ENCODE assay signal across 16 mouse cellular contexts in the genomic region with DNA sequence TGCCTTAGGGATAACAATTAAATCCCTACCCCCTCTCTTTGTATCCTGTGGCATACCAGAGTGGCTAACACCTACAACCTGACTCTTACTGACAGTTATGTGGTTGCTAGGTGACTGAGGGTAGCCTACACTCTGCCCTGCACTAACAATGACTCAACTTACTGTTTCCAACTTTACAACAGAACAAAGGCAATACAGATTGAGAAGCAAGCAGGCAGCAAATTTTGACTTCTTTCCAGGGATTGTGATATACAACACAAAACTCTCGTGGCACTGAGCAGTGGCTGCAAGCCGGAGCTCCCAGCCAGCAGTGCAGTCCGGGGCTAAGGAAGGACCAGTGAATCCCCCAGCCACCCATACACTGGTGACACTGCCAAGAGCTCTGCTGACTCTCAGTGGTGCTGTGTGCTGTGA. TPM values are rescaled to one million over a fixed set of nuclear protein-coding genes. Genes with fewer than 3 reads are reported as not detected.
DNase-seq lines count a peak whose midpoint lies in the region; ATAC-seq lines count a peak whose summit lies in the region.
"Had no signal": no experiment of that assay in that cellular context is flagged by ENCODE, and none has a peak within 500 bp of the region (broad histone marks: within the 10 kb centered on the region; RNA-seq: fewer than 3 reads in every experiment).

No protein-coding gene starts in this region.

- peak; percentile 66; the same call in 1 of the 2 replicates for ATAC-seq in hindbrain, embryonic 16.5 days
- no peak for ATAC-seq in hindbrain, embryonic 11.5 days (ENCODE audit: low FRiP score)

- H3K4me1 ChIP-seq in hindbrain, embryonic 16.5 days (ENCODE audit: control insufficient read depth, insufficient read depth, low read depth, low read length), result peaks cover 9% of the 10 kb centered on the region
- no peaks in the 10 kb centered on the region for H3K4me1 ChIP-seq in hindbrain, embryonic 11.5 days (replicated peaks; ENCODE audit: control insufficient read depth, insufficient read depth, low read length)

- H3K36me3 ChIP-seq in hindbrain, embryonic 16.5 days (ENCODE audit: control insufficient read depth, insufficient read depth, low read length), result 0 out of 2 replicates have a peak, but pooled peaks cover 2% of the 10 kb centered on the region
- no peaks in the 10 kb centered on the region for H3K36me3 ChIP-seq in hindbrain, embryonic 11.5 days (ENCODE audit: control insufficient read depth, insufficient read depth, low read length)

- no peaks in the 10 kb centered on the region for H3K9me3 ChIP-seq in hindbrain, embryonic 16.5 days (ENCODE audit: control insufficient read depth, low read length)
- H3K9me3 ChIP-seq in hindbrain, embryonic 11.5 days (ENCODE audit: control insufficient read depth, low read length), result no peaks in the 10 kb centered on the region
- H3K9me3 ChIP-seq: limb, embryonic 12.5 days had no signal

- H3K4me2 ChIP-seq in hindbrain, embryonic 16.5 days (ENCODE audit: low read length), result no peak overlapping the region
- no peak overlapping the region for H3K4me2 ChIP-seq in hindbrain, embryonic 11.5 days (replicated peaks; ENCODE audit: low read depth, low read length)
- H3K4me2 ChIP-seq: limb, embryonic 12.5 days had no signal

- no peak overlapping the region for H3K27ac ChIP-seq in hindbrain, embryonic 16.5 days (ENCODE audit: low read depth, low read length)
- no peak overlapping the region for H3K27ac ChIP-seq in hindbrain, embryonic 11.5 days (ENCODE audit: low read depth, low read length)
- H3K27ac ChIP-seq: limb, embryonic 12.5 days had no signal

- 50% methylated on average over 3 of the region's 3 CpGs for WGBS in hindbrain, embryonic 16.5 days
- 83% methylated on average over 3 of the region's 3 CpGs for WGBS in hindbrain, embryonic 11.5 days

- no peak for DNase-seq in hindbrain, embryonic 11.5 days (ENCODE audit: low spot score)
- DNase-seq in retina, postnatal 1 day, result peak; percentile 30
- no peak for DNase-seq in retina, embryonic 14.5 days (ENCODE audit: low spot score)
- DNase-seq in fat pad, adult 2 months (ENCODE audit: extremely low read depth, low read depth, low spot score), result peak; percentile 14
- DNase-seq in telencephalon, adult 2 months (ENCODE audit: low read depth, low spot score), result peak; percentile 33
- DNase-seq in thymus, postnatal 36 days, result no peak
- no peak for DNase-seq in kidney, adult 9 months
- DNase-seq: cerebellum, postnatal 36 days; gastrocnemius, postnatal 14 days; heart, postnatal 14 days; kidney, adult 18-20 months; lung, adult 2 months; right cerebral cortex, postnatal 4 days had no signal

- no peak overlapping the region for H3K9ac ChIP-seq in hindbrain, embryonic 16.5 days (ENCODE audit: low read depth, low read length)
- H3K9ac ChIP-seq in hindbrain, embryonic 11.5 days (ENCODE audit: low read depth, low read length), result no peak overlapping the region
- H3K9ac ChIP-seq: limb, embryonic 12.5 days had no signal

- H3K27me3 ChIP-seq in hindbrain, embryonic 16.5 days (replicated peaks; ENCODE audit: control insufficient read depth, insufficient read depth, low read length), result no peaks in the 10 kb centered on the region
- H3K27me3 ChIP-seq in hindbrain, embryonic 11.5 days (ENCODE audit: control insufficient read depth, insufficient read depth, low read length), result no peaks in the 10 kb centered on the region
- H3K27me3 ChIP-seq: limb, embryonic 12.5 days had no signal

- H3K4me3 ChIP-seq in hindbrain, embryonic 16.5 days (ENCODE audit: low read length), result no peak overlapping the region
- no peak overlapping the region for H3K4me3 ChIP-seq in hindbrain, embryonic 11.5 days (ENCODE audit: low read depth, low read length)
- H3K4me3 ChIP-seq: limb, embryonic 12.5 days had no signal

RNA-seq across cellular contexts. Expression of a gene that starts 10.4 kb away (rescaled TPM):
- 64.6 and 68.2 TPM in 2 replicates for polyA plus RNA-seq in hindbrain, embryonic 16.5 days (2015; fragmentation: Nextera tagmentation; extraction: Ambion mirVana)
- 86.5 and 90.4 TPM in 2 replicates for polyA plus RNA-seq in hindbrain, embryonic 11.5 days (2014; fragmentation: Nextera tagmentation; extraction: Ambion mirVana)

RNA-seq across cellular contexts. Expression of a gene that starts 29.0 kb away (rescaled TPM):
- polyA plus RNA-seq in hindbrain, embryonic 16.5 days (2015; fragmentation: Nextera tagmentation; extraction: Ambion mirVana), result not detected in 2 replicates
- polyA plus RNA-seq in hindbrain, embryonic 11.5 days (2014; fragmentation: Nextera tagmentation; extraction: Ambion mirVana), result not detected in 2 replicates
- polyA plus RNA-seq: limb, embryonic 12.5 days; lung, adult 2 months; stomach, embryonic 16.5 days had no signal

RNA-seq across cellular contexts. Expression of a gene that starts 37.7 kb away (rescaled TPM):
- polyA plus RNA-seq in hindbrain, embryonic 16.5 days (2015; fragmentation: Nextera tagmentation; extraction: Ambion mirVana), result 22.5 and 25.2 TPM in 2 replicates
- polyA plus RNA-seq in hindbrain, embryonic 11.5 days (2014; fragmentation: Nextera tagmentation; extraction: Ambion mirVana), result 22.8 and 31.3 TPM in 2 replicates

RNA-seq across cellular contexts. Expression of a gene that starts 57.3 kb away (rescaled TPM):
- polyA plus RNA-seq in hindbrain, embryonic 16.5 days (2015; fragmentation: Nextera tagmentation; extraction: Ambion mirVana), result 11.5 and 12.3 TPM in 2 replicates
- polyA plus RNA-seq in hindbrain, embryonic 11.5 days (2014; fragmentation: Nextera tagmentation; extraction: Ambion mirVana), result 32.7 and 34.9 TPM in 2 replicates

Comparison
In these comparisons a context has a peak if more than half of its experiments do, and no peak if none do; other contexts are left out.
1. DNase-seq: peak in retina, postnatal 1 day (single experiment), fat pad, adult 2 months (single experiment) and telencephalon, adult 2 months (single experiment); none in hindbrain, embryonic 11.5 days (single experiment), retina, embryonic 14.5 days (single experiment), thymus, postnatal 36 days (0 of 2) and kidney, adult 9 months (single experiment).